Mouse (Mus musculus) erythroblast, embryonic 14.5 days (primary cell): Measurements from ENCODE around the gene Erp27. TPM values are rescaled to one million over a fixed set of nuclear protein-coding genes. Genes with fewer than 3 reads are reported as not detected.
A peak's percentile ranks its signal among the peaks of the same experiment; 100 is the strongest.

Experiments
- H3K27me3 ChIP-seq: 2 replicates; pipeline ENCODE4 v1.6.1; 2012; ENCODE audit warnings: inconsistent platforms; ENCODE audit not compliant: control insufficient read depth
- H3K36me3 ChIP-seq: 2 replicates; pipeline ENCODE4 v1.6.1; 2012; ENCODE audit warnings: mild to moderate bottlenecking, inconsistent platforms; ENCODE audit not compliant: control insufficient read depth
- H3K4me1 ChIP-seq: 2 replicates; pipeline ENCODE4 v1.6.1; 2012; ENCODE audit warnings: inconsistent platforms; ENCODE audit not compliant: control insufficient read depth
- H3K4me3 ChIP-seq: replicated peaks from 2 replicates; pipeline ENCODE3; 2012; ENCODE audit warnings: moderate library complexity, mild to moderate bottlenecking, inconsistent platforms
- H3K9me3 ChIP-seq: 2 replicates; pipeline ENCODE4 v1.6.1; 2012; ENCODE audit warnings: low read length, inconsistent platforms, mixed read lengths; ENCODE audit not compliant: control insufficient read depth
- GATA1 ChIP-seq: IDR thresholded peaks from 2 replicates; pipeline ENCODE4 v1.6.1; 2012; ENCODE audit warnings: low read length, inconsistent platforms, mixed read lengths
- TAL1 ChIP-seq: IDR thresholded peaks from 3 replicates; pipeline ENCODE4 v1.6.1; 2012; ENCODE audit warnings: low read length, inconsistent platforms, mixed read lengths
- polyA plus RNA-seq: library from polyadenylated mRNA; stranded (reverse); fragments of >175 nt; gene quantifications from 2 replicates; pipeline ENCODE4 v1.2.3, GENCODE M21; 2012

Gene Erp27
- polyA plus RNA-seq, 1 experiment = not detected

DNA sequence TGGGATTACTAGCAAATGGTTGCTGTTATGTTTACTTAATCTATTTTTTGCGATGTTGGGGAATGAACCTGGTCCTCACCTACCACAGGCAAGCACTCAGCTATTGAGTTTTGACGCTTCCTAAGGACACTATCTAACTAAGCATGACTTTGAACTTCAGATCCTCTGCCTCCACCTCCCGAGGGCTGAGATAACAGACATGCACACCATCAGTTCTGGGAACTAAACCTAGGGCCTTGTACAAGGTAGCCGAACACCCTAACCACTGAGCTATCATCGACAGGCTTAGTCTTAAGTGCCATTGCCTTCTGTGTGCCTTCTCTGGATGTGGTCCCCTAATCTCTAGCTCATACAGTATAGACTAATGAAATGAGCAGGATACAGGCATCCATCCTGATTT is 56.6 kb downstream of the Erp27 start:
- Histone ChIP-seq H3K4me3 (no peak overlapping the region), H3K36me3 (no peaks in the 10 kb centered on the region), H3K27me3 (no peaks in the 10 kb centered on the region), H3K4me1 (peaks cover 10% of the 10 kb centered on the region), H3K9me3 (no peaks in the 10 kb centered on the region)
- TF ChIP-seq GATA1 = no peak
- no peak for TF ChIP-seq TAL1

DNA sequence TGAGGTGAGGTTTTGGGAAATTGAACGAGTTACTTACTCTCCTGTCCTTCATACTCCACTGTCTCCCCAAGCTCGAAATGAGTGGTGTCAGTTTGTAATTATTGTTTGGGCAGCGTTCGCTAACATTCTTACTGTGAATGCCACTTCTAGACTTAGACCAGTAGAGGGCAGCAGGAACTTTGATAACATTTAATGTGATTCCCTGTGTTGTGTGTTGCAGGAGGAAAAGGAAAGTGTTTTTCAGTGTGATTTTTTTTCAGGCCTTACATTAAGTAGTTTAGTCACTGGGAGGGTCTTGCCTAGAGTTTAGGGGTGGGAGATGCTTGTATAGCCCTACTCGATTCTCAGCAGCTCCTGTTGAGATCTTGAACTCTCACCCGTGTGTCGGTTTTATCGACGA is 61.0 kb downstream of the Erp27 start:
- H3K36me3 ChIP-seq = peaks cover 3% of the 10 kb centered on the region
- H3K9me3 ChIP-seq = no peaks in the 10 kb centered on the region
- TF ChIP-seq TAL1 = no peak
- no peak for TF ChIP-seq GATA1
- no peak overlapping the region for H3K4me3 ChIP-seq
- H3K27me3 ChIP-seq = no peaks in the 10 kb centered on the region
- H3K4me1 ChIP-seq = peaks cover 40% of the 10 kb centered on the region

DNA sequence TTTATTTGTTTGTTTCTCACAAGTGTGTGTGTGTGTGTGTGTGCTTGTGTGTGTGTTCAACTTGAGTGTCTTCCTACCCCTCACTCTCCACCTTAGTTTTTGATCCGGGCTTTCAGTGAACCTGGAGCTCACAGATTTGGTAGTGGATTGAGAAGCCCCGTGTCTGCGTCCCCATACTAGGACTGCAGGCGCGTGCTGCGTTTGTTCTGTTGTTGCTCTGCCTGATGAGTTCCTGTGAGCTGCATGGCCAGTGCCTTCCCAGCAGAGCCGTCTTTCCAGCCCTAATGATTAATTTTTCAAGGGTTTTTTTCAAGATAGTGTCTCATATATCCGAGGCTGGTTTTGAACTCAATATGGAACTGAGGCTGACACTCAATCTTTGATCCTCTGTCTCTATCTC is 63.6 kb downstream of the Erp27 start:
- H3K9me3 ChIP-seq = no peaks in the 10 kb centered on the region
- peaks cover 64% of the 10 kb centered on the region for H3K4me1 ChIP-seq
- H3K36me3 ChIP-seq = peaks cover 29% of the 10 kb centered on the region
- peak overlapping the region; percentile 70 for H3K4me3 ChIP-seq
- H3K27me3 ChIP-seq = no peaks in the 10 kb centered on the region
- TF ChIP-seq GATA1 (no peak), TAL1 (no peak)

DNA sequence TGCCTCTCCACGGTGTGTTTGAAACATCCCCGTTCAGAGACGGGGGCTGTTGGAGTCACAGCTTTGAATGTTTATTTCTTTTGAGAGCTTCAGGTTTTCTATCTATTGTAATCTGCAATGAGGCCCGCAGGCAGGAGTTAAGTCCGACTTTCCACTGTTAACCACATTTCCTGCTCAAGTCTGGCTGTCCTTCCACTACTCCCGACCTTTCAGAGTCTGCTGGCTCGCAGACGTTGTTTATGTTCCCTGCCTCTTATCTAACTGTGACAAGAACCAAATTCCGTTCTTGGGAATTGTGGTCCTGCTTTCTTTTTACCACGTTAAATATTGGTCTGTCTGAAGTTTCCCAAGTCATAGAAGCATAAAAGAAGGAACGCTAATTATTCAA is 64.1 kb downstream of the Erp27 start:
- Histone ChIP-seq H3K36me3 (peaks cover 35% of the 10 kb centered on the region), H3K27me3 (no peaks in the 10 kb centered on the region), H3K4me1 (peaks cover 68% of the 10 kb centered on the region), H3K9me3 (no peaks in the 10 kb centered on the region), H3K4me3 (peak overlapping the region; percentile 70)
- TF ChIP-seq GATA1 = no peak
- no peak for TF ChIP-seq TAL1

Other genes with a start within 250 kb of the Erp27 start
- gene Gucy2c, start 140.4 kb downstream of the Erp27 start, polyA plus RNA-seq = not detected in 2 replicates
- 1.7 and 2.6 TPM in 2 replicates for gene Hist4h4, start 117.8 kb downstream of the Erp27 start, polyA plus RNA-seq
- 137 and 209 TPM in 2 replicates for gene H2afj, start 113.9 kb downstream of the Erp27 start, polyA plus RNA-seq
- gene BC049715, start 94.6 kb downstream of the Erp27 start, polyA plus RNA-seq = 0.59 and 1.4 TPM in 2 replicates
- gene Wbp11, start 93.9 kb downstream of the Erp27 start, polyA plus RNA-seq = 28.6 and 29.6 TPM in 2 replicates
- gene Smco3, start 86.7 kb downstream of the Erp27 start, polyA plus RNA-seq = not detected in 2 replicates
- gene Art4, start 64.4 kb downstream of the Erp27 start, polyA plus RNA-seq = 2.1 and 2.2 TPM in 2 replicates
- gene Mgp, start 46.4 kb downstream of the Erp27 start, polyA plus RNA-seq = not detected in 2 replicates
- gene Pde6h, start 1.7 kb upstream of the Erp27 start, polyA plus RNA-seq = not detected in 2 replicates
- 0.27 and 0.49 TPM in 2 replicates for gene Arhgdib, start 19.7 kb upstream of the Erp27 start, polyA plus RNA-seq
- gene Rerg, start 248.3 kb upstream of the Erp27 start, polyA plus RNA-seq = not detected in 2 replicates